Mouse (Mus musculus): ENCODE results near the gene Tns4. TPM values are rescaled to one million over a fixed set of nuclear protein-coding genes. Genes with fewer than 3 reads are reported as not detected.

Tns4 gene
- polyA plus RNA-seq, 1 experiment from 2014 or later: 0.22 TPM

GRCm38 (mm10) chr11:99025878-99026277 is 63.2 kb downstream of the Tns4 start:
- no peaks in the 10 kb centered on the region for H3K27me3 ChIP-seq (ENCODE audit: insufficient read depth, low read length)
- peaks cover 11% of the 10 kb centered on the region for H3K36me3 ChIP-seq (ENCODE audit: insufficient read depth, low read length)
- H3K4me1 ChIP-seq (ENCODE audit: insufficient read depth, low read length): peaks cover 9% of the 10 kb centered on the region
- ATAC-seq (ENCODE audit: low FRiP score, low TSS enrichment): no peak
- H3K27ac ChIP-seq (ENCODE audit: low read length): no peak overlapping the region
- H3K9ac ChIP-seq (replicated peaks; ENCODE audit: low read length): no peak overlapping the region
- H3K4me3 ChIP-seq (ENCODE audit: low read length): no peak overlapping the region
- H3K9me3 ChIP-seq (ENCODE audit: low read length): no peaks in the 10 kb centered on the region
- no peak overlapping the region for H3K4me2 ChIP-seq (replicated peaks; ENCODE audit: low read depth, low read length)
- WGBS: 86% methylated on average over 6 of the region's 6 CpGs

GRCm38 (mm10) chr11:99024468-99025134 is 64.5 kb downstream of the Tns4 start:
- ATAC-seq (ENCODE audit: low FRiP score, low TSS enrichment): peak; percentile 17; the same call in 1 of the 2 replicates
- Histone ChIP-seq H3K4me3 (ENCODE audit: low read length) (peak overlapping the region; percentile 69), H3K4me1 (ENCODE audit: insufficient read depth, low read length) (peaks cover 9% of the 10 kb centered on the region), H3K27ac (ENCODE audit: low read length) (peak overlapping the region; percentile 26; the same call in 1 of the 2 replicates), H3K4me2 (replicated peaks; ENCODE audit: low read depth, low read length) (peak overlapping the region; percentile 56), H3K9ac (replicated peaks; ENCODE audit: low read length) (peak overlapping the region; percentile 65), H3K36me3 (ENCODE audit: insufficient read depth, low read length) (peaks cover 22% of the 10 kb centered on the region), H3K9me3 (ENCODE audit: low read length) (no peaks in the 10 kb centered on the region), H3K27me3 (ENCODE audit: insufficient read depth, low read length) (no peaks in the 10 kb centered on the region)
- WGBS: 47% methylated on average over 18 of the region's 18 CpGs

- under 1% methylated on average over 54 of the region's 54 CpGs for WGBS
- Histone ChIP-seq H3K4me1 (ENCODE audit: insufficient read depth, low read length) (peaks cover 9% of the 10 kb centered on the region), H3K27ac (ENCODE audit: low read length) (peak within 1 kb of the TSS; percentile 52; the same call in 1 of the 2 replicates), H3K4me3 (ENCODE audit: low read length) (peak within 1 kb of the TSS; percentile 69), H3K27me3 (ENCODE audit: insufficient read depth, low read length) (no peaks in the 10 kb centered on the region), H3K9ac (replicated peaks; ENCODE audit: low read length) (peak within 1 kb of the TSS; percentile 79), H3K9me3 (ENCODE audit: low read length) (no peaks in the 10 kb centered on the region), H3K4me2 (replicated peaks; ENCODE audit: low read depth, low read length) (peak within 1 kb of the TSS; percentile 56), H3K36me3 (ENCODE audit: insufficient read depth, low read length) (peaks cover 24% of the 10 kb centered on the region)
- ATAC-seq (ENCODE audit: low FRiP score, low TSS enrichment): peak; percentile 94
These were observed 65.3 kb downstream of the Tns4 start, which contains the start of gene Top2a for GRCm38 (mm10) chr11:99023500-99024467. TSS of gene Top2a (minus strand) at chr11:99024189.

- WGBS: 7% methylated on average over 4 of the region's 4 CpGs
- no peak for ATAC-seq (ENCODE audit: low FRiP score, low TSS enrichment)
- Histone ChIP-seq H3K4me1 (ENCODE audit: insufficient read depth, low read length) (peaks cover 9% of the 10 kb centered on the region), H3K4me3 (ENCODE audit: low read length) (peak overlapping the region; percentile 69), H3K27me3 (ENCODE audit: insufficient read depth, low read length) (no peaks in the 10 kb centered on the region), H3K27ac (ENCODE audit: low read length) (no peak overlapping the region), H3K9ac (replicated peaks; ENCODE audit: low read length) (peak overlapping the region; percentile 79), H3K9me3 (ENCODE audit: low read length) (no peaks in the 10 kb centered on the region), H3K4me2 (replicated peaks; ENCODE audit: low read depth, low read length) (peak overlapping the region; percentile 52), H3K36me3 (ENCODE audit: insufficient read depth, low read length) (peaks cover 30% of the 10 kb centered on the region)
These were observed 66.0 kb downstream of the Tns4 start for GRCm38 (mm10) chr11:99023094-99023493.

GRCm38 (mm10) chr11:99022384-99022933 is 66.6 kb downstream of the Tns4 start:
- no peaks in the 10 kb centered on the region for H3K9me3 ChIP-seq (ENCODE audit: low read length)
- peak overlapping the region; percentile 44; the same call in 1 of the 2 replicates for H3K9ac ChIP-seq (replicated peaks; ENCODE audit: low read length)
- no peak overlapping the region for H3K27ac ChIP-seq (ENCODE audit: low read length)
- H3K36me3 ChIP-seq (ENCODE audit: insufficient read depth, low read length): peaks cover 35% of the 10 kb centered on the region
- ATAC-seq (ENCODE audit: low FRiP score, low TSS enrichment): no peak
- no peaks in the 10 kb centered on the region for H3K27me3 ChIP-seq (ENCODE audit: insufficient read depth, low read length)
- peak overlapping the region; percentile 52 for H3K4me2 ChIP-seq (replicated peaks; ENCODE audit: low read depth, low read length)
- 73% methylated on average over 5 of the region's 5 CpGs for WGBS
- H3K4me3 ChIP-seq (ENCODE audit: low read length): peak overlapping the region; percentile 69
- H3K4me1 ChIP-seq (ENCODE audit: insufficient read depth, low read length): peaks cover 9% of the 10 kb centered on the region

GRCm38 (mm10) chr11:99019844-99020243 is 69.3 kb downstream of the Tns4 start:
- no peaks in the 10 kb centered on the region for H3K27me3 ChIP-seq (ENCODE audit: insufficient read depth, low read length)
- peaks cover 9% of the 10 kb centered on the region for H3K4me1 ChIP-seq (ENCODE audit: insufficient read depth, low read length)
- no peak overlapping the region for H3K4me3 ChIP-seq (ENCODE audit: low read length)
- H3K9ac ChIP-seq (replicated peaks; ENCODE audit: low read length): no peak overlapping the region
- ATAC-seq (ENCODE audit: low FRiP score, low TSS enrichment): no peak
- H3K27ac ChIP-seq (ENCODE audit: low read length): no peak overlapping the region
- H3K9me3 ChIP-seq (ENCODE audit: low read length): no peaks in the 10 kb centered on the region
- 93% methylated on average over 6 of the region's 6 CpGs for WGBS
- peaks cover 53% of the 10 kb centered on the region for H3K36me3 ChIP-seq (ENCODE audit: insufficient read depth, low read length)
- H3K4me2 ChIP-seq (replicated peaks; ENCODE audit: low read depth, low read length): no peak overlapping the region

Other genes with a start within 250 kb of the Tns4 start
- gene Wipf2, start 225.7 kb downstream of the Tns4 start, polyA plus RNA-seq (2015; fragmentation: Nextera tagmentation; extraction: Ambion mirVana): 5.4 and 5.9 TPM in 2 replicates
- gene Cdc6, start 181.5 kb downstream of the Tns4 start, polyA plus RNA-seq (2015; fragmentation: Nextera tagmentation; extraction: Ambion mirVana): 36.2 and 38.6 TPM in 2 replicates
- 31.4 and 32.5 TPM in 2 replicates for gene Rara, start 161.5 kb downstream of the Tns4 start, polyA plus RNA-seq (2015; fragmentation: Nextera tagmentation; extraction: Ambion mirVana)
- 0.59 TPM in 1 of 2 replicates, not detected in the other for gene Gjd3, start 106.3 kb downstream of the Tns4 start, polyA plus RNA-seq (2015; fragmentation: Nextera tagmentation; extraction: Ambion mirVana)
- 213 and 252 TPM in 2 replicates for gene Top2a, start 65.1 kb downstream of the Tns4 start, polyA plus RNA-seq (2015; fragmentation: Nextera tagmentation; extraction: Ambion mirVana)
- gene Igfbp4, start 48.1 kb downstream of the Tns4 start, polyA plus RNA-seq (2015; fragmentation: Nextera tagmentation; extraction: Ambion mirVana): 771 and 832 TPM in 2 replicates
- 0.19 and 0.41 TPM in 2 replicates for gene Ccr7, start 65.8 kb upstream of the Tns4 start, polyA plus RNA-seq (2015; fragmentation: Nextera tagmentation; extraction: Ambion mirVana)
- gene Smarce1, start 141.7 kb upstream of the Tns4 start, polyA plus RNA-seq (2015; fragmentation: Nextera tagmentation; extraction: Ambion mirVana): 260 and 277 TPM in 2 replicates
- gene Krt222, start 154.8 kb upstream of the Tns4 start, polyA plus RNA-seq (2015; fragmentation: Nextera tagmentation; extraction: Ambion mirVana): 0.26 and 0.31 TPM in 2 replicates
- gene Krt24, start 196.0 kb upstream of the Tns4 start, polyA plus RNA-seq (2015; fragmentation: Nextera tagmentation; extraction: Ambion mirVana): not detected in 2 replicates
- not detected in 2 replicates for gene Krt25, start 233.6 kb upstream of the Tns4 start, polyA plus RNA-seq (2015; fragmentation: Nextera tagmentation; extraction: Ambion mirVana)
- not detected in 2 replicates for gene Krt26, start 248.7 kb upstream of the Tns4 start, polyA plus RNA-seq (2015; fragmentation: Nextera tagmentation; extraction: Ambion mirVana)